Mouse (Mus musculus) heart, adult 11 months (tissue): ENCODE results near the gene Ube2b.

Source experiments
- DNase-seq: peaks from one replicate; pipeline ENCODE4 v3.0.0; 2022

Ube2b gene

GRCm38 (mm10) chr11:51966651-51967050 is 33.9 kb downstream of the Ube2b start:
- peak; percentile 85 for DNase-seq

GRCm38 (mm10) chr11:51962277-51962676 is 38.3 kb downstream of the Ube2b start:
- DNase-seq: no peak

GRCm38 (mm10) chr11:51961761-51962160 is 38.8 kb downstream of the Ube2b start:
- DNase-seq: no peak

- peak; percentile 89 for DNase-seq
Measured at GRCm38 (mm10) chr11:51960967-51961471, 39.5 kb downstream of the Ube2b start.

DNA sequence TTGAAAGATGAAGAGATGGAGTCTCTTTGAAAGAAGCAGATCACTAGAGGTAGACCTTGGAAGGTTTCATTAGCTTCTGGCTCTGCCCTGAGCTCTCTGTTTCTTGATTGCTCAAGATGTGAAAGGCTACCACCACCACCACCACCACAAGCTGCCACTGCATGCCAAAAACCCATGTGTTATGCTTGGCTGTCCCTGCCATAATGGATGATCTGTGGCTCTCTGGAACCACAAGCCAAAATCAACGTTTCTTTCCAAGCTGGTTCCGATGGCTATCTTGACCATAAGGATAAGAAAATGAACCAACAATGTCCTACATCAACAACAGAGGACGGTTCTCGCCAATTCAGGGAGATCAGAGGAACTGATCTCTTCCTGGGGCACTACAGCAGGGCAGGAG is 40.5 kb downstream of the Ube2b start:
- no peak for DNase-seq

GRCm38 (mm10) chr11:51959511-51959910 is 41.1 kb downstream of the Ube2b start:
- no peak for DNase-seq

- DNase-seq: peak; percentile 61
Measured at GRCm38 (mm10) chr11:51957760-51958159, 42.8 kb downstream of the Ube2b start.

DNA sequence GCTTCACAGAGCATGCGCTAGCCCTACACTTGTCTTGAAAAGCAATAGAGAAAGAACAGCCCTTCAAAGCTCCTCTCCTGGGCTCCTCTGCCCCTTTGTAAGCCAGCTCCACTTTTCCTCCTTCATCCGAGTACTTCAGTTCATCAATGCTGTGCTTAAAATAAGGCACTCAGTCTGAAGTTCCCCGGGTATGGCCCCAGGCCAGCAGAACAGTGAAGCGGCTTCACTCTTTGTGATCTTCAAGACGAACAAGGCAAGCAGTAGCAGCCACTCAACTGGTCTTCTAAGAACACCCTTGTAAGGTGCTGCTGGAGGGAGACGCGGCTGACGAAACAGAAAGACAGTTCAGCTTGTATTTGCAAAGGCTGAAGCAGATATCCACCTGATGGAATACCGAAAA is 44.5 kb downstream of the Ube2b start:
- DNase-seq: no peak

DNA sequence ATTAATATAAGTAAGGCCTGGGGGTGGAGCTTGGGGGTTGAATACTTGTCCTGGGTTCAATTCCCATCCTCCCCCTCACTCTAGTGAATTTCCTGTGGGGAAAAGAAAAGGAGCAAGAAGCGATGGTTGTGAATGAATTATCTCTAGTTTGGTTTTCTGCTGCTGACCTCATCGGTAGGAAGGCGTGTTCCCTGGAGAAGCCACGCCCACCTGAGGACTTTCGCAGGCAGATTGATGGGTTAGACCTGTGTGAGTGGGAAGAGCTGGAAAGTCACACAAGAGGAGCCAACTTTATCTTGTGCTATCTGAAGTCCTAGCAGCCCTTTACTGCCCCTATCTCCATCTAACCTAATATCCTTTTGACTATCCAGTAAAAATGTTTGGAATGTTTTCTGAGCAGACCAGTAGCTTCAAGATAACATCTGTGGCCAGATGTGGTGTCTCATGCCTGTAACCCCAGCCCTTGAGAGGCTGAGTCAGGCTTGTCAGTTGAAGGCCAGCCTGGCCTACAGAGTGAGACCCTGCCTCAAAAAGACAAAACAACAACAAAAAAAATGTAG is 48.6 kb downstream of the Ube2b start:
- DNase-seq: no peak

DNA sequence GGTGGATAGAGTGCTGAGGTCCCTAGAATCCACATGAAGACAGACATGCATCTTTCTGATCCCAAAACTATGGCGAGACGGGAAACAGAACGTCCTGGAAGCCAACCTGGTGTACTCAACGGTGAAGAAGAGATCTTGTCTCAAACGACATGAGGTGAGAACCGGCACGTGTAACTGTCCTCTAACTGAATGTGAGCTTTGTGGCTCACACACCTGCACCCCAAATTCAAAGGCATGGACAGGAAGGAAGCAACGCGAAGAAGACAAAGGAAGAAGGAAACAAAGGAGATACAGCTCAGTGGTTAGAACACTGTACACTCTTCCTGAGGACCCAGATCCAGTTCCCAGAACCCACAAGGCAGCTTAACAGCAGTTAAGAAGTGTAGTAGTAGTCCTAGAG is 50.6 kb downstream of the Ube2b start:
- DNase-seq: no peak

DNA sequence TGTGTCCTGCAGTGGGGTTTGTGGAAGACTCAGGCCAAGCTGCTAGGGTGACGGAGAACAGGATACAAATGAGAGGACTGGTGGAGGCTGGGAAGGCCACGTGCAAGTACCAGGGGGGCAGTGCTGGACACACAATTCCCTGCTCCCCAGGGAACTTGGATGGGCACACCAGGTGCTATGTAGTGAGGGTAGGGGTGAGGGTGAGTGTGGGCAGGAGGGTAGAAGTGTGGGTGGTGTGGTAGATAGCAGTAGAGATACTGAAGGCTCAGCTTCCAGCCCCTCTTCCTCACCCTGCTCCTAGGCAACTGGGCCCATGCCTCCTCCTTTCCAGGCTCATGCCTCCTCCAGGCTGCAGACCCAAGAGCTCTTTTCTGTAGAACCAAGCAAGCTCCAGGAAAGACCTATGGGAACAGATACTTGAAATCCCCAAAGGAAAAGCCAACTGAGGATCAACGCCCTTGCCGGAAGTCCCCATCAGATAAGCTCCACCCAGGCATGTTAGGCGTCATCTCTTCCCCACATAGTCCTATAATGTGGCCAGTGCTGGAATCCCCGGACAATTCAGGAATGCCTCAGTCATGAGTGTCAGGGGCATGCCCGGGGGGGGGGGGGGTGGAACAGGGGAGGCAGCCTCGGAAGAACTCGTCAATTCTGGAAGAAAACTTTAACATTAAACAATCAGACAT is 51.3 kb downstream of the Ube2b start:
- peak; percentile 93 for DNase-seq

- peak; percentile 83 for DNase-seq
Measured at GRCm38 (mm10) chr11:51946144-51946543, 54.4 kb downstream of the Ube2b start.

DNA sequence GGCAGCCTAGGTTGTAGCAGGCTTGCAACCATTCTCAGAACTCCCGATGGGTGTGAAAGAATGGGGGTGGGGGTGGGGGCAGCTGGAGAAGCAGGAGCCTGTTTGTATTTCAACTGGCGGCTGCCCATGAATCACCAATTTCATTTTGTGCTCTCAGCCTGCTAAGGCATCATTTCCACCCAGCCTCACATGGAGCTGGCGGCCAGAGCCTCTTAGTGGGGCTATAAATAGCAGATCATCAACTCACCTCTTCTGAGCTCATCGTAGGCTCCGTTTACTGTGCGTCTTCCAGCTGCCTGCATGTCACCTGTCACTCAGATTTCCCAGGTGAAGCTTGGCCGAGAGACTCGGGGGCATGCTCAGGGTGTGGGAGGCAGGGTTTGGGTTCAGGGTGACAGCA is 55.0 kb downstream of the Ube2b start:
- DNase-seq: peak; percentile 92

- no peak for DNase-seq
Measured at GRCm38 (mm10) chr11:51944239-51944638, 56.3 kb downstream of the Ube2b start.

- DNase-seq: no peak
Measured at GRCm38 (mm10) chr11:51943500-51943841, 57.1 kb downstream of the Ube2b start.

DNA sequence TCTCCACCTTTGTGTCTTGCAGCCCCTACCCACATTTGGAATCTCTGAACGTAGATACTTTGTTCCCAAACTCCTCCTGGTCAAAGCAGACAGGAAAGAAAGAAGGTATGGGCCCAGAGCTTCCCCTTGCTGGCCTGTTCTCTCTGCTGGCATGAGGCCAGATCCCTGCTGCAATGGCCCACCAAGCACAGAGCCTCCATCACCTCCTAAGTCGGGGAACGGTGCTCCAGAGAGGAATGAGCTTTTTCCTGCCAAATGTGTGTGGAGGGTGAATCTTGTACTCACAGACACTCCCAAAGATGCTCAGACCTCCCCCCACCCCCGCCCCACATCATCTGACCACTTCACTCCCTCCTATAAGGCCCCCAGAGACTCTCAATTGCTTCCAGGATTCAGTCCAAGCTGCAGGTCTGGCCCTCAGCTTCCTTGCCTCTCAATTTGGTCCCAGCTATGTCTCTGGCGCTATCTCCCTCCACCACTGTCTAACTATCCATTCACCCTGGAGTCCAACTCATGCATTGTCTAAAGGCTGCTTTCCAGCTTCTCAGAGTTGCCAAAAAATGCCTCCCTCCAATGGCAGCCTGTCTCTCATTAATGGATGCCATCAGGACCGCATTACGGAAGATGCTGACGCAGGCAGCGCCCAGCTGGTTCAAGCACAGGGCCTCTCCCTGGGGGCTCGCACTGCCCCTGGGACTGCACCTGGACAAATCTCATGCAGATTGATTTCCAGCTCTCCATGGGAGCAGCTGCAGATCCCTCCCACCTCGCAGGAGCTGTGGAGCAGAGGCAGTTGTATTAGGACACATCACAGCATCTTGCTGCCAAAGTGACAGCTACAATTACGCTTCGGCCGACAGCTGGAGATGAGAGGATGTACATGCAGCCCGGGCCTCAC is 57.7 kb downstream of the Ube2b start:
- no peak for DNase-seq

DNA sequence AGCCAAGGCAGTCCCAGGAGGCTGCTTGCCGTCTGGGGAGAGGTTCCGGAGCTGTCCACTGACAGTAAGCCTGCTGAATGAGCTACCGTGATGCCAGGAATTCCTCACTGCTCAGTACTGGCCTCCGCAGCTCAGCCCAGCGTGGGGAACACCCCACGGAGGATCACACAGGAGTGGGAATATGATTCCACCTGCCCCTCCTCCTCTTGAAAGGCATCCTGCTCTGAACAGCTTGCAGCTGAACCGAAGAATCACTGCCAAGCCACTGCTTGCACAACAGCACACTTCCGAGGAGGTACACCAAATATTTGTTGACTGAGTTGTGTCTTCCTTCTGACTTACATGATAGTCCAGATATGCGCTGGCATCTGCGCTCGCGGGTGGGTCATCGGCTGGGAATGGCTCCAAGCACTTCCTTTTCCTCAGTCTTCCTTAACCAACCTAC is 60.0 kb downstream of the Ube2b start:
- peak; percentile 96 for DNase-seq

- no peak for DNase-seq
Measured at GRCm38 (mm10) chr11:51939590-51939955, 61.0 kb downstream of the Ube2b start.

- peak; percentile 92 for DNase-seq
Measured at GRCm38 (mm10) chr11:51938817-51939589, 61.6 kb downstream of the Ube2b start.

DNA sequence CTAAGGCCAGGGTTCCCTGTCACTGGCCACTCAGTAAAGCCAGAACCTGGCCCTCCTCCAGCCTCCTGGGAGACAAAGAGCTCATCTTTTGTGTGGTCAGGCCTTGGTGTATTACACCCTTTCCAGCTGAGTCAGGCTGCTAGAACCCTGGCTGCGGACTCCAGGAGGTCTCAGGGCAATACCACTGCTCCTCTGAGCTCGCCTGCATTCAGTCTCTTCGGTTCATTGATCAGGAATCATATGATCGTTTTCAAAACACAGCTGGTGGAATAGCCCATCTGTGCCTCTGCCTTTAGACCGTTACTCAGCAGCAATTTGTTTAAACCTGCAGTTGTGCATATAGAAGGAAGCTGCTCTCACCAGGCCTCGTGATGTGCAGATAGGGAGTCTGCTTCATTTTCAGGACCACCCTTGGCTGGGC is 63.2 kb downstream of the Ube2b start:
- no peak for DNase-seq

GRCm38 (mm10) chr11:51935636-51936434 is 64.7 kb downstream of the Ube2b start:
- peak; percentile 94 for DNase-seq
